Mouse (Mus musculus) ovary, adult 10 weeks (tissue): Measurements from ENCODE around the gene Galnt5. TPM values are rescaled to one million over a fixed set of nuclear protein-coding genes. Genes with fewer than 3 reads are reported as not detected.

ENCODE experiments used
- polyA plus RNA-seq: library from polyadenylated mRNA; stranded (reverse); fragments of 350-450 nt; fragmentation: Illumina TruSeq; extraction: RNeasy Lipid Tissue Mini Kit (QIAGEN cat#74804); gene quantifications from one replicate; pipeline ENCODE4 v1.2.3, GENCODE M21; 2014

The Galnt5 gene
- polyA plus RNA-seq, result 1.1 TPM

DNA sequence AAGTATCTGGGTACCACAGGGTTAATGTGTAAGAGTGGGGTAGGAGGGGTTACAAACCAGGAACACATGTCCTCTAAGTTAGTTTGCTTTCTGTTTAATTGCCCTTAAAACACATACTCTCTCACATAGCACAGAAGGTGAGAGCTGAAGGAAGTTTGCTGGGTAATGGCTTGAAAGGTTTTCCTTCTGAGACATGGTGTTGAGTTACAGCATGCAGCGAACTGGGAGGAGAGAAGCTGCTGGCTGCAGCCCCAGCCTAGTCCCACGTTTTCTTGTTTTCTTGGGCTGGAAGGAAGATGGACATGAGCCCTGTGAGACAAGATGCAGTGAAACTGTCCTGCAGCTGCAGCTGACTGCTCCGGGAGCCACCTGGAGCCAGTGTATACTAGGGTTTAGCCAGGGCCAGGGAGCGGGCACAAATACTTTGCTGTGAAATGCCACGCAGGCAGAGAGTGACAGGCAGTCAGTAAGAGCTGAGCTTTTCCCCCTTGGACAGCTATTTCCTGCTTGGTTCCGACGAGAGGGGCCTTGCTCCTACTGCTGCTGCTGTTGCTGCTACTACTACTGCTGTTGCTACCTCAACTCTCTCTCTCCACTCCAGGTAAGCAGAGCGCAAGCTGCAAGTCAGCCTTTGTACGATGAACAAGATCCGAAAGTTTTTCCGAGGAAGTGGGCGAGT lies at the start of gene Galnt5:
Gene Galnt5, plus strand, starts transcription at position 133 of the 679 bp plus-strand sequence.

DNA sequence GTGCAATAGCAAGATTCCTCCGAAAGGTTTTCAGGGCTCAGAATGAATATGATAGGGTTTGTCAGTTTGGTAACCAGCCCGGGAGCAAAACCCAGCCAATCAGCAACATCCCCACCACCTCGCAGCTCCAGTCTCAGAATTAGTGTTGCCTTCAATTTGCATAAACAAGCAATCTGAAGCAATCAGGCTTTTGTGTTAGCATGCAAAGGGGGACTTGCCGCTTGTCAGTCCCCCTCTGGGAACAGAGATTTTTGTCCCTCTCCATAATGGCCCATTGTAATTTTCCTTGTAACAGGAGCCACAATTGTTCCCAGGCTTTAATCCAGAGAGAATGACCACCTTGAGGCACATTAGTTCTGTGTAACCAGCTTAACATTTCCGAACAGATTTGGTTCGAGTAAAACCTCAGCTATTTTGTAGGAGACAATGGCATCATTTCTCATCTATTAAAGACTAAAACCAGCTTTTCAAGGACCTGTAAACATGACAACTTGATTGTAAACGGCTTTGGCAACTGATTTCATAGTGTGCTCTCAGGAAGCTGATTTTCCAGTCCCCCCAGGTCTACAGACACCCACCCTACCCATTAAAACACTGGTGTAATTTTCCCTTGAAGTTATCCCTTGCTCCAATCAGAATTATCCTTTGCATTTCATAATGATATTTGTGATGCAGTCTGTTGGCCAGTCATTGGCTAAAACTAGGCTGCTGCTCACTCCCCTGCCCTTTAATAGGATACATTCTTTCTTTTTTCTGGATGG lies 55.3 kb downstream of the Galnt5 start, which contains the start of gene Ermn:
Gene Ermn, minus strand, starts transcription at position 44 of the 761 bp plus-strand sequence.

Other genes with a start within 250 kb of the Galnt5 start
- gene Ermn, start 55.0 kb downstream of the Galnt5 start, polyA plus RNA-seq, result not detected
- gene Cytip, start 197.6 kb downstream of the Galnt5 start, polyA plus RNA-seq, result 2.6 TPM